Mouse (Mus musculus): ENCODE measurements at regions not wholly inside any gene's neighbourhood (a gene's known extent, or its start where the extent isn't known, plus 50 kb on each side); places are given as distances from the start of the nearest gene placed in this dataset.

DNA sequence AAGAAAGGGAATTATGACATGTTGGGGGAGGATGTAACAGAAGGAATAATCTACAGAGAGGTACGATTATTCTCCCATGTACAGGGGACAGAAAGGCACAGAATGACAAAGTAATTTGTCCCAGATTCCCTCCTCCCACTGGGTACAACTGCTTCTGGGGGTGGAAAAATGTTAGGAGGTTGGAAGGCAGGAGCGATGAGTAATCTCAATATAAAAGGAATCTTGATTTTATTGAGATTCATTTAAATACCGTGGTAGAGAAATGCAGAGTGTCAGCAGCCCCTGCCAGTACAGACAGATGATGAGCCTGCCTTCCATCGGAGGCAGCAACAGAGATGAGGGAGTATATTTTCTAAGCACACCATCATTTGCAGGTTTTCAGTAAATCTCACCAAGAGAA is 107.1 kb upstream of the Dpt start:
- H3K9me3 ChIP-seq = no peaks in the 10 kb centered on the region
- H3K4me3 ChIP-seq = no peak overlapping the region
- ATAC-seq (ENCODE audit: low FRiP score, low read depth) = no peak
- H3K9ac ChIP-seq = no peak overlapping the region
- no peaks in the 10 kb centered on the region for H3K36me3 ChIP-seq
- H3K27ac ChIP-seq = no peak overlapping the region
- H3K4me2 ChIP-seq (replicated peaks) = no peak overlapping the region
- no peaks in the 10 kb centered on the region for H3K27me3 ChIP-seq (replicated peaks)
- no peaks in the 10 kb centered on the region for H3K4me1 ChIP-seq
- 87% methylated on average over 4 of the region's 4 CpGs for WGBS

DNA sequence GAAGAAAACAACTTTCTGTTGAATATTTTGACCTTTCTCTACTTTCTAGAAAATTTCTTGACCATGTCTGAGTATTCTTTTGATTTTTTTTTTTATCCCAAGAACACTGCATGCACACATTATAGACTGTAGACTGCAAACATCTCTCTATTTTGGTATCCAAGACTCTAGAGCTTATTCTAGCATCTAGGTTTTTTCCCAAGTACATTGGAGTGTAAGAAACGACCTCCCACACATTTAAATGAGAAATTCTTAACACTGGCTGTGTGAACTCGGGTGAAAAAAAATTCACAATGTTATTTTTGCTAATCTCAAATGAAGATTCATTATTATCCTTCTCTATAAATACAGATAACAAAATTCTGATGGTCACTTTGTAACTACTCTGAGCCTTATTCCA is 112.0 kb upstream of the Dpt start:
- Histone ChIP-seq H3K36me3 (no peaks in the 10 kb centered on the region), H3K27me3 (replicated peaks) (no peaks in the 10 kb centered on the region), H3K4me1 (no peaks in the 10 kb centered on the region), H3K4me3 (no peak overlapping the region), H3K27ac (no peak overlapping the region), H3K4me2 (replicated peaks) (no peak overlapping the region), H3K9me3 (no peaks in the 10 kb centered on the region), H3K9ac (no peak overlapping the region)
- 68% methylated on average over 2 of the region's 2 CpGs for WGBS
- no peak for ATAC-seq (ENCODE audit: low FRiP score, low read depth)

DNA sequence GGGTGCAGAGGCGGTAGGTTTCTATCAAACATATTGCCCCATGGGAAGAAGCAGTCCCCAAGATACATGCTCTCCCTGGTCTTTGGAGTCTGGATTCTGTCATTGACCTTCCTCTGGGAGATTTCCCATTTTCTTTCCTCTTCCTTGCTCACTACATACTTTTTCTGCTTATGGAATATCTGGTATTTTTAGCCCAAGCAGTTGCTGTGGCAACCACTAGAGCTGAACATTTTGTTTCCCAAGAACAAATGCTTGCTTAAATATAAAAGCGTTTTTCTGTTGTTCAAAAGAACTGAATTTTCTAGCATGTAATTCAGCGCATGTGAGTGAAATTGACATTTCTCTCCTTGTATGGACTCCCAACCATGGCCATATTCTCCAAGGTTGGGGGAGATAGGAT is 112.7 kb upstream of the Dpt start:
- Histone ChIP-seq H3K27ac (no peak overlapping the region), H3K36me3 (no peaks in the 10 kb centered on the region), H3K4me1 (no peaks in the 10 kb centered on the region), H3K9me3 (no peaks in the 10 kb centered on the region), H3K27me3 (replicated peaks) (no peaks in the 10 kb centered on the region), H3K9ac (no peak overlapping the region), H3K4me3 (no peak overlapping the region), H3K4me2 (replicated peaks) (no peak overlapping the region)
- 94% methylated on average over 3 of the region's 3 CpGs for WGBS
- ATAC-seq (ENCODE audit: low FRiP score, low read depth) = no peak

DNA sequence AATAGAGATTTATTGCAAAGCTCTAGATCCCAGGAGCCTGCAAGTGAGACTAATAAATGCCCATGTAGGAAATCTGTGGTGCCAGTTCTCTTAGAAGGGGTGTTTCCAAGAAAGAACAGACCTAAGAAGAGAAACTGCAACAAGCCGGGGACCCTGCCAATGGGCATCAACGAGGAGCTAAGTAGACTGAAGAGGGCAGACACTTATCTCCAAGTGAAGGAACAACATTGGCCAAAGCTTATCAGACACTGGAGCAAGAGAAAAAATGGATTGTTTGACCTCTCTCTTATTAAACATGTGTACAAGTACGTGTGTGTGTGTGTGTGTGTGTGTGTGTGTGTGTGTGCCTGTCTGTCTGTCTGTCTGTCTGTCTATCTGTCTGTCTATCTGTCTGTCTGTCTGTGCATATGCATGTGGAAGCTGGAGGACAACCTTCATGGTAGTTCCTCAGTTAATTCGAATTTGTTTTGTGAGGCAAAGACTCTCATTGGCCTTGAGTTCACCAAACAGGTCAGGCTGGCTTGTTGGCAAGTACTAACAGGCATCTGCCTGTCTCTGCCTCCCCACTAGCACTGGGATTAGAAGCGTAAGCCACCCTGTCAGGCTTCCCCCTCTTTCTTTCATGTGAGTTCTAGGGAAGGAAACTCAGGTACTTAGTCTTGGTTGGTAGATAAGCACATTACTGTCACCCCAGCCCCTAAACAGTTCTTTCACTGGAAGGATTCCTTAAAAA is 113.4 kb upstream of the Dpt start:
- no peaks in the 10 kb centered on the region for H3K4me1 ChIP-seq
- H3K27ac ChIP-seq = no peak overlapping the region
- no peaks in the 10 kb centered on the region for H3K36me3 ChIP-seq
- H3K9me3 ChIP-seq = no peaks in the 10 kb centered on the region
- H3K4me3 ChIP-seq = no peak overlapping the region
- H3K27me3 ChIP-seq (replicated peaks) = no peaks in the 10 kb centered on the region
- 87% methylated on average over 5 of the region's 5 CpGs for WGBS
- no peak overlapping the region for H3K4me2 ChIP-seq (replicated peaks)
- ATAC-seq (ENCODE audit: low FRiP score, low read depth) = no peak
- no peak overlapping the region for H3K9ac ChIP-seq

DNA sequence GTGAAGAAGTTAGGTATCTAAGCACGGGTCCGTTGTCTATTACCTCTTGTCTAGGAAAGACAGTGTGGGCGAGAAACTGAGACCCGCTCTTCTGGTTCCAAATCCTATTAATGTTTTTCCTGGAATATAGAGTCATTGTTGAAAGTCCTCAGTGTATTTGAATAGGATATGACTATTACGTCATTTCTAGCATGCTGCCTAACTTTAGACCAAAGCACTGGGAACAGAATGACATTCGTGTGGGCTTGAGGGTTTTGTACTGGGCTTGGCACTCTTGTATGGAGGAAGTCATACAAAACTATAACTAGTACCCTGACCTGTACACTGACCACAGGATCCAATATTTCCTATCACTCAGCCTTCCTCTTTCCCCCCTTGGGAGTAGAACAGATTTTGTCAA is 114.0 kb upstream of the Dpt start:
- no peak overlapping the region for H3K4me3 ChIP-seq
- no peaks in the 10 kb centered on the region for H3K27me3 ChIP-seq (replicated peaks)
- no peak overlapping the region for H3K9ac ChIP-seq
- H3K27ac ChIP-seq = no peak overlapping the region
- no peaks in the 10 kb centered on the region for H3K4me1 ChIP-seq
- H3K4me2 ChIP-seq (replicated peaks) = no peak overlapping the region
- no peak for ATAC-seq (ENCODE audit: low FRiP score, low read depth)
- H3K9me3 ChIP-seq = no peaks in the 10 kb centered on the region
- 90% methylated on average over 6 of the region's 6 CpGs for WGBS
- no peaks in the 10 kb centered on the region for H3K36me3 ChIP-seq

DNA sequence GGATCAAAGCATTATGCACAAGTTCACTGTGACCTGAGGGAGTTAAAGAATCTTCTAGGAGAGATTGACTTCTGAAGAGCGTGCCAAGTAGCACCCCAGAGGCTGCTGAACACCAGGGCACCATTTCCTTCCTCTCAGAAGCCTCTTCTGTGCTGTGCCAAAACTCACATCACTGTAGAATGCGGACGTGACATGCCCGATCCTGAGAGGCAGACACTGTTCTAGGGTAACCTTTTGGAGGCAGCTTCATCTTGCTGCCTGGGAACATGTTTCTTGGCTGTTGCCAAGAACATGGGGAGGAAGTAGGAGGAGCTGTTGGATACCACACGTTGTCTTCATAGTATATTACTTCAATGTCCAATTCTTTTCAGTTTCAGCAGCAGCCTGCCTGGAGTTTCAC is 114.9 kb upstream of the Dpt start:
- no peaks in the 10 kb centered on the region for H3K4me1 ChIP-seq
- no peak overlapping the region for H3K27ac ChIP-seq
- ATAC-seq (ENCODE audit: low FRiP score, low read depth) = no peak
- no peaks in the 10 kb centered on the region for H3K9me3 ChIP-seq
- 79% methylated on average over 5 of the region's 5 CpGs for WGBS
- no peak overlapping the region for H3K4me2 ChIP-seq (replicated peaks)
- no peak overlapping the region for H3K4me3 ChIP-seq
- H3K27me3 ChIP-seq (replicated peaks) = no peaks in the 10 kb centered on the region
- H3K9ac ChIP-seq = no peak overlapping the region
- H3K36me3 ChIP-seq = no peaks in the 10 kb centered on the region

DNA sequence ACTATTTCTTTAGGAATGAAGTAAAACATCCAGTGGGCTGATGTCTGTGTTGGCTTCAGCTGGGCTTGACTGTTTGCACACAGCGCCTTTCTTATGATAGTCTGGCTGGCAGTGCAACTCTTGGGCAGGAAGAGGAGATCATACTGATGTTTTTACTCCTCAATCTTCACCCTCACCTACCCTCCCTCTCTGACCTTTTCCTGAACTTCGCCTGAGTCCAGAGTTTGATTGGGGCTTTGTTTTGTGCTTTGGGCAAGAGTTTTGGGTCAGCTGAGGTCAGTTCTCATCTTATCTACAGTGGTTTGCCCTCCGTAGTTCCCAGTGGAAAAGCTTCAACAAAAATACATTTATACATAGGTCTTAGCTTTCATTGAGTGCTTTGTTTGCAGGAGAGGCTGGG is 118.1 kb upstream of the Dpt start:
- WGBS = 79% methylated on average over 3 of the region's 3 CpGs
- ATAC-seq (ENCODE audit: low FRiP score, low read depth) = no peak

DNA sequence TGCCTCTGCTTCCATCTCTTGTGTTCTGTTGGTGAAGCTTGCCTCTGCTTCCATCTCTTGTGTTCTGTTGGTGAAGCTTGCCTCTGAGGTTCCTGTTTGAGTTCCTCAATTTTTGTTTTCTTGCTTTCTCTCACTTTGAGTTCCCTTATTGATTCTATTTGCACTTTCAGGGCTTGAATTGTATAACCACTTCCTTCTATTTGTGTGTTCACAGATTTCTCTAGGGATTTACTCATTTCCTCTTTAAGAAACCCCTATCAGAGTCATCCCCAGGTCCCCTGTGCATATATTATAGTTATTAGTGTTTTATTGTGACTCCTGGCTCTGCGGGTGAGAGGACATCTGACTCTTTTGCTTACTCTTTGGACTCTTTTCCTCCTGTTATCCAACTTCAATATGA is 144.2 kb upstream of the Dpt start:
- H3K27me3 ChIP-seq (replicated peaks) = no peaks in the 10 kb centered on the region
- no peaks in the 10 kb centered on the region for H3K4me1 ChIP-seq
- H3K4me3 ChIP-seq = no peak overlapping the region
- H3K9me3 ChIP-seq = no peaks in the 10 kb centered on the region
- no peak overlapping the region for H3K4me2 ChIP-seq (replicated peaks)
- H3K36me3 ChIP-seq = no peaks in the 10 kb centered on the region
- ATAC-seq (ENCODE audit: low FRiP score, low read depth) = no peak
- no peak overlapping the region for H3K27ac ChIP-seq
- 95% methylated on average over 1 of the region's 1 CpGs for WGBS
- H3K9ac ChIP-seq = no peak overlapping the region

More for the DNA sequence above, 118.1 kb upstream of the Dpt start:
- Histone ChIP-seq H3K9me3 (no peaks in the 10 kb centered on the region), H3K4me3 (no peak overlapping the region), H3K9ac (no peak overlapping the region), H3K4me2 (replicated peaks) (no peak overlapping the region), H3K36me3 (no peaks in the 10 kb centered on the region), H3K27ac (no peak overlapping the region), H3K27me3 (replicated peaks) (no peaks in the 10 kb centered on the region), H3K4me1 (no peaks in the 10 kb centered on the region)

DNA sequence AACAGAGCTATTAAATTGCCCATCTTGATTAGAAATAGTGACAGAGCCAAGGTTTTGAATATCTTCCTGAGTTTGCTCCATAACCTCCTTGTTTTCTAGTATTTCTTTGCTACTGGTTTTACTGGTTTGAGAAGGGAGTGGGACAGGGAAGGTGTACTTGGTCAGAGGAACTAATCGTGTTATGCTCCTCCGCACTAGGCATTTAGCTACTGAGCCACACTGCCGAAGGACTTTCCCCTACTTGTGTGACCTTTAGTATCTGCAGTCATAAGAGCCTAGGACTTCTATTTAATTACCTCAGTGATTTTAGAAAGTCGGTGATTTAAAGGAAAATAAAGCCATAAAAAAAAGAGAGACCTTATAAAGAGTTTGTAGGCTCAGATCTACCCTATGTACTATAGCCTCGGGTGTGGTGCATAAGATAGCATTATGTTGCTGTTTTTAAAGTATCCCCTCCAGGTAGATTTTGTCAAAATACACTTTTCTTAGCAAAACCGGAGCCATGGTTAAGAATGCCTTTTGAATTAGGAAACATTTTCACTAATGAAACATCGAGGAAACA is 158.5 kb upstream of the Dpt start:
- ATAC-seq (ENCODE audit: low FRiP score, low read depth) = no peak
- WGBS = 89% methylated on average over 7 of the region's 7 CpGs
- no peaks in the 10 kb centered on the region for H3K4me1 ChIP-seq
- no peaks in the 10 kb centered on the region for H3K36me3 ChIP-seq
- no peak overlapping the region for H3K4me2 ChIP-seq (replicated peaks)
- H3K9me3 ChIP-seq = no peaks in the 10 kb centered on the region
- no peak overlapping the region for H3K4me3 ChIP-seq
- H3K27ac ChIP-seq = no peak overlapping the region
- no peaks in the 10 kb centered on the region for H3K27me3 ChIP-seq (replicated peaks)
- no peak overlapping the region for H3K9ac ChIP-seq

DNA sequence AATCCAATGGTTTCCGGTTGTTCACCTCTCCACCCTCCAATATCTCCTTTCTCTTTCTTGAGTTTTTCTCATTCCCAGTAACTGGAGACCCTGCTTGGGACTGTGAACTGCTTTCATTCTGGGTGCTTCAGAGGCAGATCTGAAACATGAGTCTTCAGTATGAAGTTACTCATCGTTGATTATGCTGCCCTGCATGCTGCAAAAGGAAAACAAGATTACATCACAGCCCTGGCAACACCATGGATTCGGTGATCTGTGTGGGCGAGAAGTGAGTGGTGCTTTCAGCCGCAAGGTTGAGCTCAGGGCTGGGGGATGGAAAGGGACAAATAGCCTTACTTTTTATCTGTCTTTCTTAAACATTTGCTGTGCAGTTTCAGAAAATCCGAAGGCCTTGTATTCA is 164.8 kb upstream of the Dpt start:
- Histone ChIP-seq H3K9me3 (no peaks in the 10 kb centered on the region), H3K36me3 (no peaks in the 10 kb centered on the region), H3K4me1 (no peaks in the 10 kb centered on the region), H3K9ac (no peak overlapping the region), H3K4me2 (replicated peaks) (no peak overlapping the region), H3K27me3 (replicated peaks) (no peaks in the 10 kb centered on the region), H3K27ac (no peak overlapping the region), H3K4me3 (no peak overlapping the region)
- no peak for ATAC-seq (ENCODE audit: low FRiP score, low read depth)
- 86% methylated on average over 6 of the region's 6 CpGs for WGBS

DNA sequence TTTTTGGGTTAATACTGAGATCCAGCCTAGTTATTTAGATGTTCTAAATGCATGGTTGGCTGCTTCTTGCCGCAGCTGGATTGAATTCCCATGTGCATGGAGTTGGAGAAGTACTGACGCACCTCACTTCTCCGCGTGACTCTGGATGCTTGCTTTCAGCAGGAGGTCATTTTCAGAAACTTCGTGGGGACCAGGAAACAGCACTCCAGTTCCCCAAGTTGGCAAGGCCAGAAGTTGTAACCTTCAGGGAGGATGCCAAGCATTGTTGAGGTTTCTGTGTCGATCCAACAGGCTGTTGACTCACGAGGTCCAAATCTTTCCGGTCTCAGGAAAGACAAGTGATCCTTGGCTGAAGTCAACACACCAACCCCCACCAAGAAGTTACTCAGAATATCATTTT is 167.6 kb upstream of the Dpt start:
- no peak overlapping the region for H3K9ac ChIP-seq
- no peak overlapping the region for H3K4me3 ChIP-seq
- no peak for ATAC-seq (ENCODE audit: low FRiP score, low read depth)
- WGBS = 88% methylated on average over 8 of the region's 8 CpGs
- H3K4me2 ChIP-seq (replicated peaks) = no peak overlapping the region
- no peak overlapping the region for H3K27ac ChIP-seq
- H3K9me3 ChIP-seq = no peaks in the 10 kb centered on the region
- no peaks in the 10 kb centered on the region for H3K4me1 ChIP-seq
- no peaks in the 10 kb centered on the region for H3K27me3 ChIP-seq (replicated peaks)
- no peaks in the 10 kb centered on the region for H3K36me3 ChIP-seq

DNA sequence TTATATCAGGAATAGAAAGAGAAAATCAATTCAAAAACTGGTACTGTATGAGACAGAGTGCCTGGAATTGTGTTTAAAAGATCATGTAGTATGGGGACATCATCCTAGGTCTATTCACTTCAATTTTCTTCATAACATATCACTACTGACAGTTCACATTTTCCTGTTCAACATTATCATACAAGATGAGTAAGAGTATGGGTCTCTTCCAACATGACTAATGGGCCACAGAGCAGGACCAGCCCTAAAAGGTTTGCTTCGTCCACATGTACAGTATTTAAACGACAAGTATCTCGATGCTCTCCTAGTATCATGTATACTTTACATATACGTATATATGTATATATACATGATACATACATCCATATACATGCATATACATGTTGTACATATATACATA is 164.8 kb upstream of the Atp1b1 start:
- no peak overlapping the region for H3K4me2 ChIP-seq (replicated peaks)
- H3K9me3 ChIP-seq = no peaks in the 10 kb centered on the region
- 96% methylated on average over 4 of the region's 4 CpGs for WGBS
- no peak for ATAC-seq (ENCODE audit: low FRiP score, low read depth)
- no peak overlapping the region for H3K27ac ChIP-seq
- no peak overlapping the region for H3K9ac ChIP-seq
- H3K4me1 ChIP-seq = no peaks in the 10 kb centered on the region
- H3K4me3 ChIP-seq = no peak overlapping the region
- no peaks in the 10 kb centered on the region for H3K27me3 ChIP-seq (replicated peaks)
- no peaks in the 10 kb centered on the region for H3K36me3 ChIP-seq

DNA sequence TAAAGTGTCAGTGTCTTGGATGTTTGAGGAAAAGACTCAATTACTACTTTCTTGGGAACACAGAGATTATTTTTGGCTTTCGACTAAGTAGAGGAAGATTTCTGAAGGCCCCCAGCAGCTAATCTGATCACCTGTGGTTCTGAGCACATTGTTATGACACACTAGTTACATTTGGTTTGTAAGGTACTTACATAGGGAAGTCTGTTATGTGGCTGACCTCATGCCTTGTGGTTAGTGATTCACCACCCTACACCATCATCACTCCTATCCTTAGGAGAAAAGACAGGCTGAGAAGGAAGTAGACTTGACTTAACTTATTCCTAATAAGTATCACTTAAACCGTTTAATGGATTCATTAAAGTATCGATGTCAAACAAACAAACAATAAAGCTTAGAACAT is 164.3 kb upstream of the Atp1b1 start:
- Histone ChIP-seq H3K4me3 (no peak overlapping the region), H3K9me3 (no peaks in the 10 kb centered on the region), H3K9ac (no peak overlapping the region), H3K36me3 (no peaks in the 10 kb centered on the region), H3K27me3 (replicated peaks) (no peaks in the 10 kb centered on the region), H3K27ac (no peak overlapping the region), H3K4me2 (replicated peaks) (no peak overlapping the region), H3K4me1 (no peaks in the 10 kb centered on the region)
- WGBS = 94% methylated on average over 3 of the region's 3 CpGs
- ATAC-seq (ENCODE audit: low FRiP score, low read depth) = no peak

Measured in neural tube, embryonic 12.5 days (tissue).